Mouse (Mus musculus) mouse embryonic stem cell (cell line): ENCODE measurements at regions not wholly inside any gene's neighbourhood (a gene's known extent, or its start where the extent isn't known, plus 50 kb on each side); places are given as distances from the start of the nearest gene placed in this dataset.

Experiments
- in situ Hi-C, 2 experiments: fragments of 300-500 bp; cut with MboI; formaldehyde crosslinking; loops; 1 replicate in 1 of 2; 3 replicates in 1 of 2; pipeline ENCODE4 v1.14.3; 2019 to 2020; ENCODE audit warnings: low sequenced_read_pairs in 2 of 2, low pct_unique_long_range_greater_than_20kb in 1 of 2, mixed read lengths in 1 of 2; ENCODE audit not compliant: unreplicated experiment in 1 of 2

DNA sequence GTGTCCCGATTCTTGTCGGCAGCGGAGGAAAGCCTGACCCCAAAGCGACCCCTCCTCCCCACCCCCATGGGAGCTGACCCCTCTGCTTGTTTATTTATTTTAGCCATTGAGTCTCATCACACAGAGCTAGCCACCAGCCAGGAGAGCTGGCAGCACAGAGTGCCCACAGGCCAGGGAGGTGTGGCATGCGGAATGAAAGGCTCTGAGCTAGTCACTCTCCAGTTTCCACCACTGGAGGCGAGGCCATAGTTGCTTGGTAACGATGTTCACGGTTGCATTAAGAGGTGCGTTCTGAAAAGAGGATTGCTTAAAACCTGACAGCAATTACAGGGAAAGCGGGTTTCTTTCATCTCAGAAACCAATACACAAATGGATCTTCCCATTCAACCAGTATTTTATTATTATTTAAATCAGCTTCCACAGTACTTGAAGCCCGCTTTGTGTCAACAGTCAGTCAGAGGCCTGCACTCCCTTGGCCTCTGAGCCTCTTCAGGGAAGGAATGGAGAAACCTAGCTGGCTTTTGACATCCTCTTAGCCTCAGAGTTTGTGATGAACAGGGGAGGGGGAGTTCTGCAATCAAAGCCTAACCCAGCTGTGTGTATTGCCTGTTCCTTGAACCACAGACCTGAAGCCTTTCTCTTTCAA lies 134.8 kb upstream of the Cdh4 start:
- in situ Hi-C loops, result no loop called here

DNA sequence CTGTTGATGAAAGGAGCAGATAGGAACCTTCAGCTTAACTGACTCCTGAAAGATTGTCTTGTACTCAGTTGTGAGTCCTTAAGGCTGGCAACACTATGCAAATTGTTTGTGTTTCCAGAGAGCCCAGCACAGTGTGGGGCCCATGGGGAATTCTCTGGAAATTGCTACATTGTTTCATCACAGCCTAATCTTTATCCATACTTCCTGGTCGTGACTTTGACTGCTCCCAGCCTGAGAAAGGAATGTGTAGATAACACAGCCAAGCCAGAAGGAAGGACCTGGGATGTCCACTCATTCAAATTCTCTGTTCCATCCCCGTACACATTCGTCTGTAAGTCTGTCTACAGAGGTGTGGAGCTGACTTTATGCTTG lies 134.3 kb upstream of the Cdh4 start:
- in situ Hi-C loops, result no loop called here

DNA sequence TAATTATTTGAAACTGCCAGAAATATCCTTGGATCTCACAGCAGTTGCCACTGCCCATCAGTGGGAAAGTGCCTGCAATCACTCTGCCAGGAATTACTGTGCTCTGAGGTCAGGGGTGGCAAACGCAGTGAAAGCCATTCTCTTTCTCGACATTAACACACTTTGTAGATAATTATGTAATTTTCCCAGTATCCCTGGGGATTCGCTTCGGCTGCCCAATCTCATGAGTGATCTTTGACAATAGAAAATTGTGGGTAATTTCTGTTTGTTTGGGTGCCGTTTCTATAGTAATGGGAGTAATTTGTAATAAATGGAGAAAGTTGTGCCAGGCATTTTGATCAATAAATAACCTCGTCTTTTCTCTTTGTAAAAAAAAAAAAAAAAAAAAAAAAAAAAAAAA lies 124.2 kb upstream of the Cdh4 start:
- in situ Hi-C loops, result no loop called here

DNA sequence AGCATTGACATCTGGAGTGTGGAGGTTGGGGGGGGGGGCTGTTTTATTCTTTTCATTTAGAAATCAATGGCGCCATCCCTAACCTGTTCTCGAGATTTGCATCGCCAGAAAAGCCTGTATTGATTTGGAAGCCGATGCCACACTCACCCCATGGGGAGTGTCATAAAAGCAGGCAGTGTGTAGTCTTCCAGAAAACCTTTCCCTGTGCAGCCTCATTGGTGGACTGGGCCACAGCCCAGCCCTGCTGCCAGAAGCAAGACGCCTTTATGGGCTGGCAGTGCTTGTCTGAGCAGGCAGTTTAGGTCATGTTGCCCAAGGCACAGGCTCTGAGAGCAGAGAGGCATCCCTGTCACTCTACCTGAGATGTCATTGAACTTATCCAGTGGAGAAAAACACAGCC lies 117.0 kb upstream of the Cdh4 start:
- in situ Hi-C loops, result no loop called here

DNA sequence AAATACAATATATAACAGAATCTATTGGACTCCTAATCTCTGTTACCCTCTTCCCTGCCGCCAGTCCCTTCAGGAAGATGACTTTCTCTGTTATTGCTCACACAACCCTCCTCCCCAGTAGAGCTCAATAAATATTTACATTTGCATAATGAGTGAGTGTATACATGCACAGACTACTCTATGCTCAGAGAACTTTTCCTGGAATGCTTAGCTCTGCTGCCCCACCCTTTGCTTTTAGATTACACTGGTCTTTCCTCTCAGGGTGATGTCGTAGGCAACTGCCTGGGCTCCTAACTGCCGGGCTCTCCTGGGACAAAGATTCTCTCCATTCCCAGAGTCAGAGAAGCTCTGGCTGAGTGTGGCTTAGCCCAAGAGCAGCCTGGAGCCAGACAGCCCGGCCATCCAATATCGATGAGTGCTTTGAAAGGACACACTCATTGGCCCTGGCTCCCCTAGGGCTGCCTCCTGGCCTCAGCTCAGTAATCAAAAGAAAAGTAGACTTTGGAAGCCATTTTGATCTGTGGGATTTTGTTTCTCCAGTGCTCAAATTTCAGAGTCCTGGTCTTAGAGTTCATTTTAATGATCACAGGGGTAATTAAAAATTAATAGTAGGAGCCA lies 109.2 kb upstream of the Cdh4 start:
- in situ Hi-C loops, result no loop called here

DNA sequence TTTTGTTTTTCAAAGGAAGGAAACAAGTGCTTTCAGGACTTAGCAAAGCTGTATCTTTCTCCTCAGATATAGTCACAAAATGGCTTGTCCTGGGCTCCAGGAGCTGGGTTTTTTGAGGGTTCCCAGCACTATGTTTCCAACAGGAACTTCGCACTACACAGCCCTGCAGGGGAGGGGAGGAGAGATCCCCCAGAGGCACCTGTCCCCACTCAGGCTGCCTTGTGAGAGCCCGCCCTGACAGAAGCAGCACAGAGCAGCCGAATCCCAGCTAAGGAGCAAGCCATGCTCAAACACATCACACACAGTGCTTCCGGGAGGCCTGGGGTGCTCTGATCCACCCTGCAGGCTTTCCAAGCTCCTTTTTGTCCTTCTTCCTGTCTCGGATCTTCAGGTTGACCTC lies 108.6 kb upstream of the Cdh4 start:
- in situ Hi-C loops, result no loop called here

DNA sequence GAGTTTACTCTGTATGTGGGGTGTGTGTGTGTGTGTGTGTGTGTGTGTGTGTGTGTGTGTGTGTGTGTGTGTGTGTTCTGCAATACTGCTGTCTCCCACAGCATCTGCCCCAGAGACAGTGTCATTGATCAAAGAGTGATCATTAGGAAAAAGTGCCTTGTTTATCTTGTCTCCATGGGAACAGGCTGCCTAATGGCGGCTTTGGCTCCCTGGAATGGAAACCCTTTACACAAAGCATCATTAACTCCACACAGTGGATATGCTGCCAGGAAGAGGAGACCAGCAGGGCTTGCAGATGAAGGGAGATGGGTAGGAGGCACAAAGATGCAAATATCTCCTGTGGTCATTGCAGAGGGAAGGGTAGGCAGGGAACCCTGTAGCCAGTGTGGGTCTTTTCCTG lies 106.0 kb upstream of the Cdh4 start:
- in situ Hi-C loops, result no loop called here

DNA sequence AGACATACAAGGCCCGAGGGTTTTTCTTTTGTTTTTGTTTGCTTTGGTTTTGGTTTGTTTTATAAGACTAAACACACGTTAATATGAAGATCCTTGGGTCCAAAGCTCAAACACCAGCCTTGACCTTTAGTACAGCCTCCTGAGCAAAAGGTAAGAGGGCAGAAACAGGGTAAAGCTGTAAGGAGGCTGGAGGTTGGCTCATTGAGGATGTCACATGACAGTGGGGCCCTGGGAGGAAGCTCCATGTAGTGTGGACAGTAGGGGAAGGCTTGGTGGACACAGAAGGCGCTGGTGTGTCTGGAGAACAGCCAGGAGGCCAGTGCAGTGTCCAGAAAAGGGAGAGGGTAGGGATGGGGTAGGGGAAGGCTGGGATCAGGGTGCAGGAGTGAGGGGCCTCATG lies 89.6 kb upstream of the Cdh4 start:
- in situ Hi-C loops, result no loop called here

DNA sequence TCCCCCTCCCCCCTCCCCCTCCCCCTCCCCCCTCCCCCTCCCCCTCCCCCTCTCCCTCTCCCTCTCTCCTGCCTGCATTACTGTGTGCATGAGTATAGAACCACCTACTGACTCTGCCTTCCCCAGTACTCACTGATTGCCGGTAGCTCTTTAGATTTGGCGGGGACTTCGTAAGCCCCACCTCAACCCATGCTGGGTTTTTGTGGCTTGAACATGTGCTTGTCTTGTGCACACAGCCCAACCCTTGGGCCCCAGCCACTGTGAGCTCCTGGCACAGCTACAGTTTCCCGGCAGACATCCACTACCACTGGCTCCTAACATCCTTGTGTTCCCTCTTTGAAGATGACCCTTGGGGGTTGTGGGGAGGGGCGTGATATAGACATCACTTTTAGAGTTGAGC lies 87.4 kb upstream of the Cdh4 start:
- in situ Hi-C loops, result no loop called here

DNA sequence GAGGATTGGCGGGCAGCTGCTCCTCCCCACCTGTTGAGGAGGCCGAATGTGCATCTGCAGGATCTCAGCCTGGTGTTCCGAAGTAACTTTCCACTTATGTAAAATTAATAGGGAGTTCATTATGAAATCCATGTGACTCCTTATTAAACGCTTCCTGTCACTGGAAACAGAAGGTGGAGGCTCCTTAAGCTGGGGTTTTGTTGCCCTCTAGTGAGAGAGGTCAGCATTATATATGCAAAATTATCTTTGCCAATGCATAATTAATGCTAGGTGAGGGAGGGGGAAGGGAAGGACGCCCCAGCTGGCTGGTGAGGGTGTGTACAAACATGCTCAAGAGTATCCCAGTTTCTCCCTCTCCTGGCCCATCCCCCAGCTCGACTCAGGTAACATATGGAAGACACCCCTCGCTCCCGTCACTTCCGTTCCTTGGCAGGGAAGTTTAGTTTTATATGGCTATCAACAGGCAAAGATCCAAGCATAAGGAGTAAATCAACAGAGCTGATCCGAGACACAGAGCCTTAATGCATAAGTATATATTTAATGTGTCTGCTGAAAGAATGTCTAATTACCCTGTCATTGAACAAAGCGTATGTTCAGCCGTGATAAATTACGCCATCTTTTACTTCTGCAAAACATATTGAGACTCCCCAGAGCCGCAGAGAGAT lies 71.2 kb upstream of the Cdh4 start:
- in situ Hi-C loops, result no loop called here

DNA sequence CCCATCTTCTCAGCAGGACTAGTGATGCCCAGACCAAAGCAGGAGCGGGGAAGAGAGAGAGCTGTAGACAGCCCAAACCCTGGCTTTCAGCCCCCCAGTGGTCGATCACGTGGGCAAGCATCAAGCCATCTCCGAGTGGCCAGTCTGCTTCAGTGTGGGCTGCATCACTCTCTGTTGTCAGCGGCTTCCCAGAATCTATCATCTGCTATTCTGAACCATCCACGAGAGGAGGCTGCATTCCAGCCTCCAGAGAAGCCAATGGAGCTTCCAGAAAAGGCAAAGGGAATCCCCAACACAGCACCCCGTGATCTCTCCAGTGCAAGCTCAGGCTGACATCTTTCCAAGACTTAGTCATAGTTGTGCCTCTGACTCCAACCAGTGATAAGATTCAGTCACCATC lies 70.7 kb upstream of the Cdh4 start:
- in situ Hi-C loops, result no loop called here

DNA sequence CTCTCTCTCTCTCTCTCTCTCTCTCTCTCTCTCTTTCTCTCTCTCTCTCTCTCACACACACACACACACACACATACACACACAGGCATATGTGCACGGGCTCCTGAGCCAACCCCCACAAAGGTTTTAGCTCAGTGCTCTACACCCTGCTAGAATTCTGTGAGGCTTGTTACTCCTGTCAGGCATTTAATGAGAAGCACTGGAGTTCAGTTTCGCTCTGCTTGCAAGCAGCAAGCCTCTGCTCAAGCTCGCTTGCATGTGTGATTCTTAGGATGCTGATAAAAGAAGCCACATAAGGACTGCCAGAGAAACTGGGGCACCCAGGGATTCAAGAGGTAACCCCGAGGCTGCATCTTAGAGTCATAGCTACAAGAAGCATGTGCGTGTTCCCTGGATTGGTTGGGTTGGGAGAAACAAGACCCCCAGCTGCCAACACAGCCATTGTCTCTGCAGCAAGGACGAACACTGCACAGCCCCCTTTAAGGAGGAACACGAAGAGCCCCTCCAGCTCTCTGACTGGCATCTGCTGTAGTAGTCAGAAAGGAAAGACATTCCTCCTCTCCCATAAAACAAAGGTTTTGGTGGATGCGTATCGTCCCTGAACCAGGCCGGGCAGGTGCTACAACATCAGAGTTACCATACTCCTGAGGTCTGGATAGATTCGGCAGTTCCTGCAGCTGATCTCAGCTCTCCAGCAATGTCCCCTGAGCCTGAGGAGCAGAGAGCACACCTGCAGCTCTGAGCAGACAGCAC lies 62.4 kb upstream of the Cdh4 start:
- in situ Hi-C loops, result no loop called here

DNA sequence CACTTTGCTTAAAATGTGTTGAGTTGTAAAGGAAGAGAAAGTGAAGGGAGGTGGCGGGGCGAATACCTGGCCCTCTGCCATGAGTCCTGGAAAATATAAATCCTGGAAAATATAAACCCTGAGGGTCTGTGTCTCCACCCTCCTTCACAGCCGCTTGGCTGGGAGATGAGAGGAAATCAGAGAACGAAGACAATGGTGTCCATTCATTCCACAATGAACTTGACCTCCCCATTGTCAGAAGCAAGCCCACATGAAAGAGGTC lies 61.9 kb upstream of the Cdh4 start:
- in situ Hi-C loops, result no loop called here

DNA sequence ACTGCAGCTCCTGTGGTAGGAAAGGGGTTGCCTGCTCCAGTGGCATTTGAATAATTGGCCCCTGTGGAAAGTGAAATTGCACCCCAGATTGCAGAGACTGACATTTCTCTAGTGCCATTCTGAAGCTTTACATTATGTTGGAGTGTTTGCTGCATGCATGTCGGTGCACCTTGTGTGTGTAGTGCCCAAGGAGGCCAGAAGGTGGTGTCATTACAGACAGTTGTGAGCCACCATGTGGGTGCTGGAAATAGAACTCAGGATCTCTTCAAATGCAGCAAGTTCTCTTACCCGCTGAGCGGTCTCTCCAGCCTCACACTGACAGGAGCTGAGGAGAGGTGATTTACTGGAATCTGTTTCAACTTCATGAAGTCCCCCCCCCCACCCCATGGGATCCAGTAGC lies 60.3 kb upstream of the Cdh4 start:
- in situ Hi-C loops, result no loop called here

DNA sequence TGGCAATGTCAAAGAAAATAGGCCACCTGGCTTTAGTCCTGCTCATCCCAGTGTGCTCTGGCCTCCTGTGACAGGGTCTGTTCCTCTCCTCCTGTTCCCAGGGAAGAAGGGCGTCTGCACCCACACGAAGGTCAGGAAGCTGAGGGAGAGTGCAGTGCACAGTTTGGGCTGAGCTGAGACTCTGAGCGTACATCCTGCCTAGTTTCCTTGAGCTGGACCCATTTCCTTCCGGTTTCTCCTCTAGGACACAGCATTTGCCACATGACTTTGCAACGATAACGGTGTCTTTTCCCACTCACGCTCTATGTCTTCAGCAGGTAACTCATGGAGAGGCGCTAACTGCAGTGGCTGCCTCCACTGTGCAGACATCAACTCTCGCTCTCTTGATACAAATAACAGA lies 59.6 kb upstream of the Cdh4 start:
- in situ Hi-C loops, result no loop called here

DNA sequence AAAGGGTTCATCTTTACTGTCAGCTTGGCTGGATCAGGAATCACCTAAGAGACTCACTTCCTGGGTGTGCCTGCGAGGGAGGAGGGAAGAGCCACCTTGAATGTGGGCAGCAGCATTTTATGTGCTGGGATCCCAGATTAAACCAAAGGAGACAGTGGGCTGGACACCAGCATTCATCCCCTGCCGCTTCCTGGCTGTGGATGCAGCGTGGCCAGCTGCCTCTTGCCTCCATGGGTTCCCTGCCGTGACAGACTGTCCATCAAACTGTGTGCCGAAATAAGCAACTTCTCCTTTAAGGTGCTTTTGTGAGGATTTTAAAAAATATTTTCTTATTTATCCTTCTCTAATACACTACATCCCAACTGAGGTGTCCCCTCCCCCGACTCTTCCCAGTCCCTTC lies 55.4 kb upstream of the Cdh4 start:
- in situ Hi-C loops, result no loop called here

DNA sequence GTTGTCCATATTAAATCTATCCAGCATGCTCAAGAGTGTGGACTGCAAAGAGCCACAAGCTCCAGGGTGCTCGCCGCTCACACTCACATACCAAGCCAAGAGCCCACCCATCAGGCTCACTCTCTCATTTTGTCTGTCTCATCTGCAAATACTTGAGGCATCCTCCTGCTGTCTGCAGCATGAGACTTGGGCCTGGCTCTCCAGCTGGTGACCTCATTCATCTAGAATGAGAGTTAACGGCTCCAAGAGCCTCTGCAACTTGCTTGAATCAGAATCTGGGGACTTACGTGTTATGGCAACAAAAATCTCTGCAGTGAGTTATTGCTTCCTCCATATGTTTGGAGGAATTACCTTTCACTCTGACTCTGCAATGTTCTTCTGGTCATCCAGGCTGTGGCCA lies 51.7 kb upstream of the Cdh4 start:
- in situ Hi-C loops, result no loop called here

DNA sequence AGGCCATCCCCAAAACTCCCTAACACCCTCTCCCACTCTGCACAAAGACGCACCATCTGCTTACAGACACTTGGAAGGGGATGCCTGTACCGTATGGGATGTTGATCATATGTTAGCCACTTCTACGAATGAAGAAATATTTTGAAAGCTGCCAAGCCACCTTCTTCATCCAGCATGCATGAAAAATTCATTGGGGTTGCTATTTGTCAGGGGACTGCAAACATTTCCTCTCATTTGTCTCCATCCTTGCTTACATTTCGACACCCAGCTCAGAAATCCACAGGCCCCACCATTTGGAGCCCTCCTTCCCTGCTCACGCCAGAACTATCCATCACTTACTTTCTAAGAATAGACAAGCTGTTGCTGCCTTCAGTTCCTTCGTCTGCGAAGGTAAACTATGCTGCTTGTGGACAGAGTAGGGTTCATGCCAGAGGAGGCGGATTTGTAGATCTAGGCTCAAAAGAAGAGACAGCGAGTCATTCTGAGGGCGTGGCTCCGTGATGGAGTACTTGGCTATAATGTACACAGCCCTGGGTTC lies 51.2 kb upstream of the Cdh4 start:
- in situ Hi-C loops, result no loop called here
